Mouse (Mus musculus) brown adipose tissue, adult 24 weeks (tissue): ENCODE measurements around the gene Sncb. TPM values are rescaled to one million over a fixed set of nuclear protein-coding genes. Genes with fewer than 3 reads are reported as not detected.
"Not testable (repeated sequence)": the region's sequence is repeated elsewhere in the genome, so short reads cannot be mapped to it uniquely, and the experiment has no call there.

Experiments used
- H3K27ac ChIP-seq: fragments of 200-500 bp; replicated peaks from 2 replicates; pipeline ENCODE4 v1.5.1; 2012; ENCODE audit warnings: low read depth, mild to moderate bottlenecking, low read length
- H3K4me1 ChIP-seq: fragments of 200-500 bp; 2 replicates; pipeline ENCODE4 v1.6.1; 2012; ENCODE audit warnings: low read length, mixed read lengths; ENCODE audit not compliant: control insufficient read depth, insufficient read depth, insufficient read length
- H3K4me3 ChIP-seq: fragments of 200-500 bp; 2 replicates; pipeline ENCODE4 v1.5.1; 2012; ENCODE audit warnings: low read depth, mild to moderate bottlenecking, low read length, moderate library complexity; ENCODE audit not compliant: insufficient read depth
- polyA plus RNA-seq: library from polyadenylated mRNA; stranded (reverse); fragments of >200 nt; gene quantifications from 2 replicates; pipeline ENCODE4 v1.2.4, GENCODE M21; 2012; ENCODE audit not compliant: missing spikeins, insufficient read depth, insufficient read length

Gene Sncb
- polyA plus RNA-seq, 1 experiment: not detected

DNA sequence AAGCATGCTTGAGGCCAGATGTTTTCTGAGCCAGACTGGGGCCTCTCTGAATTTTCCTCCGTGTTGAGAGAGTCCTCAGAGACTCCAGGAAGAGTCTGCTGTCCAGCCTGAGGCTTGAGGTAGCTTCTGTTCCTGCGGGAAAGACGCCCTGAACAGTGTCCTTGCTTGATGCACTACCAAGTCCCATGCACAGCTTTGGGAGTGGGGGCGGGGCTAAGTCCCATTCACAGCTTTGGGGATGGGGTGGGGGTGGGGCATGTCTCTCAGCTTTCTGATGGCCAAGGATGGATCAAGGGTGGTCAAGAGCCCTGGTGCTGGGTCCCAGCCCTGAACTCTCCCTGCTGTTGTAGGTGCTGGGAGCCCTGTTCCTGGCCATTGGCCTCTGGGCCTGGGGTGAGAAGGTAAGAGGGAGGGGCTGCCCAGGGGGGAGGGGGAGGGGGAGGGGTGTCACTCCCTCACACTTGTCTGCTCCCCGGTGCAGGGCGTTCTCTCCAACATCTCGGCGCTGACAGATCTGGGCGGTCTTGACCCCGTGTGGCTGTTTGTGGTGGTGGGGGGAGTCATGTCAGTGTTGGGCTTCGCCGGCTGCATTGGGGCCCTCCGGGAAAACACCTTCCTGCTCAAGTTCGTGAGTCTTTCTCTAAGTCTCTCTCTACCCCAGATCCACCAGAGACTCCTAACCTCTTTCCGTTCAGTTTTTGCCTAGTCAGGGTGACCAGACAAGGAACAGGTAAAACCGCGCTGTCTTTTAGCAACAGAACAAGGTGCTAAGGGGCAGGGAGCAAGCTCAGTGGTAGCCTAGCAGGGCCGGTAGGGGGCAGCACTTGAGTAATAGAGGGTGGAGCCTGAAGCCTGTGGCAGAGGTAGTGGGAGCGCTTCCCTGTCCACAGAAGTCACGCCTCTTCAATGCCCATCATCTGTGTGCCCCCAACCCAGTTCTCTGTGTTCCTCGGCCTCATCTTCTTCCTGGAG, 26.1 kb upstream of the Sncb start:
- peaks cover 5% of the 10 kb centered on the region for H3K4me1 ChIP-seq
- no peak overlapping the region for H3K4me3 ChIP-seq
- no peak overlapping the region for H3K27ac ChIP-seq

DNA sequence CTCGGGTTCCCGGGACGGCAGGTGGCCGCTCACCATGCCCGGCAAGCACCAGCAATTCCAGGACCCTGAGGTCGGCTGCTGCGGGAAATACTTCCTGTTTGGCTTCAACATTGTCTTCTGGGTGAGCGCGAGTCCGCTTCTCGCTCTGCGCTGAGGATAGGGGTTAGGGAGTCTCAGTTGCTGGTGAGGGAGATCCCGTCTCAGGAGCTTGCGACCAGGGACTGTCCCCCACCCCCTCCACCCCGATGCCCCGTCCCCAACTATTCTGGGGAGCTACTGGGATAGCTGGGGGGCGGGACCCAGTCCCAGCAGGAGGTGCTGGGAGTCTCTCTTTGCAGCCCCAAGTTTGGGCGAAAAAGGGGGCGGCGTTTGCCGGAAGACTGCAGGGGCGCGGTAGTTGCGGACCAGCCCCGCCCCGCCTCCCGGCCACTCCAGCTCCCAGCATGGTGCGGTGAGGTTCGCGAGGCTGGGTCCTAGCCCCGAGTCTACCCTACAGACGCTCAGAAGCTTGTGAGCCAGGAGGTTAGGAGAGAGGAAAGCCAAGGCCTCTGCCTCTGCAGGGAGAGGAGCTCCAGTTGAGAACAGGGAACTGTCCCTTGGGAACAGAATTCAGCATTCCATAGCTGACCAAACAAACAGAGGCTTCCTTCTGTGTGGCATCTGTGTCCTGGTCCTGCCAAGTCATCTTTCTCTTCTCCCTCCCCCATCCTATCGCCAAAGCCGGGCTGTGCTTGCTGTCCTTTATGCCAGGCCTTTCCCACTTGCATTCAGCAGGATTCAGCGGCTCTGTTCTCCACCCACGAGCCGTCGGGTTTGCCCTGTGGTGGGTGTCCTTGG, 23.4 kb upstream of the Sncb start:
- peak overlapping the region; percentile 90 for H3K4me3 ChIP-seq
- no peak overlapping the region for H3K27ac ChIP-seq
- H3K4me1 ChIP-seq: peaks cover 5% of the 10 kb centered on the region

DNA sequence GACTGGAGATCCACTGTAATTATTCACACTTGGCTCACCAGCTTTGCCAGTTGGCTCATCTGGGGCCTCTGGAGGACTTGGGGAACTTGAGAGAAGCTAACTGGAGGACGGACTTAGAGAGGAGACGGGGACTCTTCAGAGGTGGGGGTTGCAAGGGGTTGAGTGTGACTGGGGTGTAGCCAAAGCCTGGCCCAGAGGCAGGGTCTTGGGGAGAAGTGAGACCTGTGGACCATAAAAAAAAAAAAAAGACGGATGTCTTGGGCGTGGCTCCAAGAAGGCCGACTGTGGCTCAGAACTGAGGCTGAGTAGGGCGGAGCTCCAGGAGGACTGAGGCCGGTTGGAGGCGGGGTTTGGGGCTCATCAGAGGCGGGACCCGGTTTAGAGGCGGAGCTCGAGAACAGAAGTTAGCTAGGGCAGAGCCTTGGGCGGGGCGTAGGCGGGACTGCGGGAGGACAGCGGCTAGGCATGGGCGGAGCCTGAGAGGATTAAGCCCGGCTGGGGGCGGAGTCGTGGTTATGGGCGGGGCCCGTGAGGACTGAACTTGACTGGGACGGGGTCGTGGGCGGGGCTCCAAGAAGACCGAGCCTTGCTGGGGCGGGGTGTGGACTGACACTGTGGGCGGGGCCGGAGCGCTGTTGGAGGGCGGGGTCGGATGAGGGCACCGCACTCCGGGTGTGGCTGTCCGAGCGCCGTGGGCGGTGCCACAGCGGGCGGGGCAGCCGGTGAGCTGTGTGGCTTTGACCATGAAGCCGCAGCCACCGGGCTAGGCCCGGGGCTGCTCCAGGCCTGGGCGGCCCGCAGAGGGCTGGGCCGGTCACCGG, 22.6 kb upstream of the Sncb start, which contains the start of gene Tspan17:
TSS of gene Tspan17 (plus strand) at position 638 of the 821 bp plus-strand sequence.
- peaks cover 5% of the 10 kb centered on the region for H3K4me1 ChIP-seq
- no peak within 1 kb of the TSS for H3K27ac ChIP-seq
- peak within 1 kb of the TSS; percentile 90 for H3K4me3 ChIP-seq

DNA sequence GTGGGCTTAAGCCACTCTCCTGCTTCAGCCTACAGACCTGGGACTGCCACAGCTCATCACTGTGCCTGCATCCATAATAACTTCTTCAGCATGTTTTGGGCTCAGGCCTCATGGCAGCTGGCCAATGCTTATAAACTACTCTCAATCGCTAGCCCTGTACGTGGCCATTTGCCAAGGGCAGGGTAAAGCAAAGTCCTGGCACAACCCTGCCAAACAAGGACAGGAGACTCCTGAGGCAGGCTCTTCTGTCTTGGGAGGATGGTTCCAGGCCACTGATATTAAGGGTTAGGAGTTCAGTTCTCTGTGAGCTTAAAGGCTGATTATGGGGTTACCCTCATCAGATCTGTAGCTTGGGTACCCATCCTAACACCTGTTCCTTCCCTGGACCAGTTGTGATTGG, 21.2 kb upstream of the Sncb start:
- not testable (repeated sequence) for H3K4me3 ChIP-seq, H3K4me1 ChIP-seq, H3K27ac ChIP-seq

DNA sequence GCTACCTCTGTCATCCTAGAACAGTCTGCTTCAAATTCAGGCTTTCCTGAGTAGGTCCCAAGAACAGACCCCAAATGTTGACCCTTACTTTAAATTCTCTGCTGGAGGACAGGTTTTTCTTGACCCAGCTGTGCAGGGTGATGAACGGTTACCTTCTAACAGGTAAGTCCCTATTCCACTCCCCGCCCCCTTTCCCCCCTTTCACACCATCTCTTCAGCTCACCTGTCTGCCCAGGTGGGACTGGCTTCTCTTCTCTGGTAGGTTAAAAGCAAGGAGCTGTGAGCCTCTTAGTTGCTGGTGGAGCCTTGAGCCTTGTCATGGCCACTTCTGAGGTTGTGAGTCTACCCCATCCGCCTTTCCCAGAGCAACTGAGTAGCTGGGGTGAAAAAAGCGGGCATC, 17.3 kb upstream of the Sncb start, which contains the start of gene Eif4e1b:
TSS of gene Eif4e1b (plus strand) at position 301 of the 400 bp plus-strand sequence.
- Histone ChIP-seq H3K4me3 (no peak within 1 kb of the TSS), H3K27ac (no peak within 1 kb of the TSS), H3K4me1 (no peaks in the 10 kb centered on the region)

DNA sequence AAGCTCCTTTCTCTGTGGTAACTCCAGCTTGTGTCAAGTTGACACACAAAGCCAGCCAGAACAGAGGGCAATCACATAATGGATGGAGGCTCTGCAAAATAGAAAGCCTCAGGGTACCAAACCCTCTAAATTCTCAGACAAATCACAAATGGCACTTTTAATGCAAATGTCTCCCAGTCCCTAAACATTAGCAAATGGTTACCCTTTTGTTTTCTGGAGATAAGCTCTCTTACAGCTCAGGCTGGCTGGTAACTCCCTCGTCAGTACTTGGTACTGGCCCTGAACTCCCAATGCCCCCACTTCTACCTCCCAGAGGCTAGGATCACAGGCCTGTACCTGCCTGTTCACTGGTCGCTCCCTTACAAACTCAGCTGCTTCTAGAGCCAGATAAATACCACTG, 16.8 kb upstream of the Sncb start:
- no peak overlapping the region for H3K27ac ChIP-seq
- no peaks in the 10 kb centered on the region for H3K4me1 ChIP-seq
- H3K4me3 ChIP-seq: no peak overlapping the region

DNA sequence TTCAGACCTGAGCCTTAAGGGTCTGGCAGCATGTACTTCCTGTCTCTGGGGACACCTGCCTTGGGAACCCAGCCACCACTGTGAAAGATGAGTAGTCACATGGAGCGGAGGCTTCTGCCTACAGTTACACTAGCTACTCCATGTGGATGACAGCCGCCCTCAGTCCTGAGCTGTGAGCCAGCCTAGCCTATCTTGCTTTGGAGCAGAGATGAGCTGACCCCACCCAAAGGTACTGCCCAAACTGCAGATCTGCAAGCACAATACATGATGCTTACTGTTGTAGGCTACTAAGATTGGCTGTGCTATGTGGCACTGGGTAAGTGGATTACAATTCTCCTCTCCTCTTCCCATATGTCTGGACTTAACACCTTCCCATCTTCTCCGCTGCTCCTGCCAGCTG, 14.7 kb upstream of the Sncb start:
- Histone ChIP-seq H3K4me1 (no peaks in the 10 kb centered on the region), H3K4me3 (no peak overlapping the region), H3K27ac (no peak overlapping the region)

DNA sequence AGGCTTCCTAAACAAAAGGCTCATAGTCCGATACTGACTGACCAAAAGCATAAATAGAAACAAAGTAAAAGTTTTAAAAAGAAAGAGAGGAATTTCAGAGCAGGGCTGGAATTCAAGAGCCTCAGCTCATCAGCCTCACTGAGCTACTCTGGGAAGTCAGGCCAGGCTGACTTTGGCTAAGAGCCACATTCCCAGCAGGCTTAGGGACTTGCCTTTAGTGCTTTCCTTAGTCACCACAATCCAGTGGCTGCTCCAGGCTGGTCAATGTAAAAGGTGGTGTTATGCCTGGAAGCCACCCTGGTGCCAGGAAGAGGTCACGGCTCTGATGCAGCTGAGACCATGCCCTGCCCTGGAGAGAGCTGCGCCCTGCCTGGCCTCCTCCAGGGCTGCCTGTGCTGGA, 14.2 kb upstream of the Sncb start:
- Histone ChIP-seq H3K4me3 (no peak overlapping the region), H3K27ac (no peak overlapping the region), H3K4me1 (no peaks in the 10 kb centered on the region)

DNA sequence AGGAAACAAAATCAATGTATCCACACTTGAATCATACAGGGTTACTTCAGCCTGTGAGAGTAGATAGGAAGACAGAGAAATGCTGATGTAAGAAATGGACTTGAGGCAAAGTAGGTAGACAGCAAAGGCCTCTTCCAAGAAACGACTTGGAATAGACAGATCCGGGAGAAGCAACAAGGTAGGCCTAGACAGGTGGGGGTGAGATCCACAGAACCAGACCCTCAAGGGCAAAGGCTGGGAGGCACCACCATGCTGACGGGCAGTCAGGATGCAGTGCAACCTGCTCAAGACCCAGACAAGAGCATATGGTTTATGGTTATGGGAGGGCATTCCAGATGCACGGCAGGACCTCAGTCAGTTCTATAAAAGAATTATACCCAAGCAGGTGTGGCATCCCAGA, 617 bp upstream of the Sncb start:
- H3K4me1 ChIP-seq: no peaks in the 10 kb centered on the region
- H3K4me3 ChIP-seq: no peak overlapping the region
- no peak overlapping the region for H3K27ac ChIP-seq

DNA sequence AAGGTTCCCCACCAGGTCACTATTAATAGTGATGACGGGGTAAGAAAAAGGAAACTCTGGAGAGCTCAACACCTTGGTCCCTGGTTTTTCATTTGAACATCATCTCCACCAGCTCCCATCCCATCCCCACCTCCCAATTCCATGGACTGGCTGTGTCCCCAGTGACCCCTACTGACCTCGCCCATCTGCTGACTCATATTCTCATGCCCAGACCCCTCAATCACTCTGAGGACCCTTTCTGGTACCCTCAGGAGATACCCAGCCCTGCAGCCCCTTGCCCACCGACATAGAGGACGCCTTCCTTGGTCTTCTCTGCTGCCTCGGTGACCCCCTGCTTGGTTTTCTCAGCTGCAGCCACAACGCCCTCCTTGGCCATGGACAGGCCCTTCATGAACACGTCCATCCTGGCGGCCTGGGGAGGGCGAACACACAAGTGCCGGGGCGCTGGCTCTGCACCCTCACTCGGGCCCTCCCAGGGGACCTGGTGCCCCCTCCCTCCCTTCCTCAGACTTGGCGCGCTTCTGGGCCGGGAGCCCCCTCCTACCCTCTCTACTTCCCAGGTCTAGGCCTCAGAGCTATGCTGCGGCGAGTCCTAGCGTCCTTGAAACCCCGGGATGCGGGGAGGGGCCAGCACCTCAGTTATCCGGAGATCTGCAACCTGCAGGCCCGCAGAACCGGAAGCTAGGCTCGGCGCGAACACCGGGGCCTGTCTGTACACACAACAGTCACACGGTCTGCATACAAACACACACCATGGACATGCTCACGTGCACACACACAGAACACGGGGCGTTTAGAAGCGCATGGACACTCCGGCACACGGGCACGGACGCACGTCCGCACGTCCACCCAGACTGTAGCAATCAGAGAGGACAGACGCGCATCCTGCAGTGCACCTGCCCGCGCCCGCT, 859 bp downstream of the Sncb start:
- no peaks in the 10 kb centered on the region for H3K4me1 ChIP-seq
- no peak overlapping the region for H3K27ac ChIP-seq
- peak overlapping the region; percentile 15; the same call in 1 of the 2 replicates for H3K4me3 ChIP-seq

DNA sequence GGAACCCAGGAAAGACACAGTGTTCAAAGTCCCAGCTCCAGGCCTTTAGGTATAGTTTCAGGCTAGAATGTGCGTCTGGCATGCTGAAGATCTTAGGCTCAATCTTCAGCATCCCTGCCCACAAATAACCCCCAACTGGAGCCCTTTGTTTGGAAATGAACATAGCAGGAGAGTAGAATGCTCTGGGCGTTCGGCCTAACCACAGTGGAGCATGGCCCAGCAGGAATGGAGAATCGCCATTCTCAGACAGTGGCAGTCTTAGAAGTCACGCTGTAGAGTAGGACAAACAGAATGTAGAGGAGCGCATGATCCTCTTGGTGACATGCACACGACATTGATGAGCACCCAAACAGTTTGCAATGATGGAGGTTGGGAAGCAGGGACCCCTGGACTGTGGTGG, 5.5 kb downstream of the Sncb start:
- no peak overlapping the region for H3K27ac ChIP-seq
- peaks cover 2% of the 10 kb centered on the region; the same call in 1 of the 2 replicates for H3K4me1 ChIP-seq
- H3K4me3 ChIP-seq: no peak overlapping the region

DNA sequence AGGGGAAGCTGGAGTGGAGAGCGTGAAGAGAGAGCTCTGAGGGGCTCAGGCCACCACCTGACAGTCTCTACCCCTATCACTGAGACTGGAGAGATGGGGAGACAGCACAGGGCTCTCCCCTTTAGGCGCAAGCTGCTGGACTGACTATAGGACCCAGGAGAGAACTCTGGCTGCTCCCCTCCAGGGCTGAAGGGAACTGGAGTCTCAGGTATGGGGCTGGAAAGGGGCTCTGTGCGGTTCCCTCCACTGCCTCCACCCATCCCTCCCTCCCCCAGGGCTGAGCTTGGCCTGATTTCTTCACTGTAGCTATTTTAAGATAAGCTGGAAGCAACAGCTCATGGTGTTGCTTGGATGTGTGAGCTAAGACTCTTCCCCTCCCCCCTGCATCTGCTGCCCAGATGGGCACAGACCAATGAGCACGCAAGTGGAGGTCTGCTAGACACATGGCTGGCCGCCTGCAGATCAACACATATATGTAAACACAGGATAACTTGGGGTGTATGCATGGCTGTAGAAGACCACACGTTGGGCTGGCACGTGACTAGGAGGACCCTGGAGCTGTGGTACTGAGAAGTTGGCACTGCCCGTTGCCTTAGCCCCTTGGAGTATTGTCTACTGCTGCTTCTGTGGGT, 6.1 kb downstream of the Sncb start:
- Histone ChIP-seq H3K4me1 (peaks cover 2% of the 10 kb centered on the region; the same call in 1 of the 2 replicates), H3K27ac (no peak overlapping the region), H3K4me3 (no peak overlapping the region)

DNA sequence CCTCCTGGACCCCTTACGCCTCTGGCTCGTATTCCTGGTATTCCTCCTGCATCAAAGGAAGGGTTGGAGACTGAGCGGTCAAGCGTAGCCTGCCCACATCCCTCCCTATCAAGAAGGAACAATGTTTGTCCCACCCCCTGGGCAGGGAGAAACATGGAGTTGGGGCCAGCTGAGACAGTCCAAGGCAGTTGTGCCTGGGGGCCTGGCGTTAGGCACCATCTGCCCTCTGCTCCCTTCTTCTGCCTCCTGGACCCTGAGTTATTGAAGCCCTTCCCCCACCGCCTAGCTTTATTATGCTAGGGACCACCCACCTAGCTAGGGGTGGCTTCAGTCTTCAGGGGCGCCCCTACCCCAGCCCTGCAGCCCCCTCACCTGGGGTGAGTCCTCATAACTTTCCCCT, 6.9 kb downstream of the Sncb start:
- Histone ChIP-seq H3K4me3 (no peak overlapping the region), H3K27ac (no peak overlapping the region), H3K4me1 (peaks cover 2% of the 10 kb centered on the region; the same call in 1 of the 2 replicates)
